Mouse (Mus musculus): Measurements from ENCODE around the gene Slc48a1. TPM values are rescaled to one million over a fixed set of nuclear protein-coding genes. Genes with fewer than 3 reads are reported as not detected.

The Slc48a1 gene
- polyA plus RNA-seq, 1 experiment: 52.7 TPM

GRCm38 (mm10) chr15:97748309-97748708 lies 30.0 kb upstream of the Slc48a1 start:
- H3K36me3 ChIP-seq (ENCODE audit: control insufficient read depth, insufficient read depth): no peaks in the 10 kb centered on the region
- H3K4me2 ChIP-seq (ENCODE audit: low read depth): no peak overlapping the region

GRCm38 (mm10) chr15:97748964-97749363 lies 29.4 kb upstream of the Slc48a1 start:
- no peak for TF ChIP-seq SRF (IDR thresholded peaks at IDR 0.05; ENCODE audit: control insufficient read depth, insufficient read length, low read depth)
- no peak for TF ChIP-seq POLR2A (IDR thresholded peaks at IDR 0.05; ENCODE audit: insufficient read length, low read depth)
- no peak for TF ChIP-seq CEBPB (IDR thresholded peaks at IDR 0.05; ENCODE audit: insufficient read depth, poor library complexity, severe bottlenecking)
- TF ChIP-seq TCF12 (IDR thresholded peaks at IDR 0.05; ENCODE audit: insufficient read depth, poor library complexity, severe bottlenecking): no peak
- TF ChIP-seq MYOG (IDR thresholded peaks at IDR 0.05; ENCODE audit: control insufficient read depth in 1 of 3, insufficient read depth in 1 of 3, insufficient read length in 2 of 3, low read depth in 2 of 3): no peak
- no peak for TF ChIP-seq TCF3 (IDR thresholded peaks at IDR 0.05; ENCODE audit: insufficient read length, low read depth)
- no peak for TF ChIP-seq POLR2AphosphoS2 (IDR thresholded peaks at IDR 0.05; ENCODE audit: insufficient read length, low read depth)
- no peak for TF ChIP-seq MYOD1 (IDR thresholded peaks at IDR 0.05; ENCODE audit: control insufficient read depth in 1 of 3, insufficient read length in 2 of 3, low read depth in 2 of 3)
- no peak for TF ChIP-seq REST (IDR thresholded peaks at IDR 0.05; ENCODE audit: insufficient read depth, insufficient read length)
- TF ChIP-seq USF1 (IDR thresholded peaks at IDR 0.05; ENCODE audit: low read depth): no peak
- no peak for TF ChIP-seq MAX (IDR thresholded peaks at IDR 0.05; ENCODE audit: low read depth)
- TF ChIP-seq E2F4 (IDR thresholded peaks at IDR 0.05; ENCODE audit: insufficient read depth): no peak
- Histone ChIP-seq H3K36me3 (ENCODE audit: control insufficient read depth, insufficient read depth) (no peaks in the 10 kb centered on the region), H3K4me3 (no peak overlapping the region), H3K4me2 (ENCODE audit: low read depth) (no peak overlapping the region), H3K79me2 (ENCODE audit: control insufficient read depth, insufficient read depth) (no peaks in the 10 kb centered on the region), H3ac (ENCODE audit: control insufficient read depth, insufficient read length) (no peak overlapping the region), H3K27me3 (ENCODE audit: control insufficient read depth, insufficient read depth, insufficient read length) (peaks cover 36% of the 10 kb centered on the region)

More at GRCm38 (mm10) chr15:97748309-97748708, 30.0 kb upstream of the Slc48a1 start:
- TF ChIP-seq MAX (IDR thresholded peaks at IDR 0.05; ENCODE audit: low read depth) (no peak), POLR2A (IDR thresholded peaks at IDR 0.05; ENCODE audit: insufficient read length, low read depth) (no peak), REST (IDR thresholded peaks at IDR 0.05; ENCODE audit: insufficient read depth, insufficient read length) (no peak), MYOG (IDR thresholded peaks at IDR 0.05; ENCODE audit: control insufficient read depth in 1 of 3, insufficient read depth in 1 of 3, insufficient read length in 2 of 3, low read depth in 2 of 3) (no peak), SRF (IDR thresholded peaks at IDR 0.05; ENCODE audit: control insufficient read depth, insufficient read length, low read depth) (no peak), USF1 (IDR thresholded peaks at IDR 0.05; ENCODE audit: low read depth) (no peak), MYOD1 (IDR thresholded peaks at IDR 0.05; ENCODE audit: control insufficient read depth in 1 of 3, insufficient read length in 2 of 3, low read depth in 2 of 3) (no peak), TCF3 (IDR thresholded peaks at IDR 0.05; ENCODE audit: insufficient read length, low read depth) (no peak), POLR2AphosphoS2 (IDR thresholded peaks at IDR 0.05; ENCODE audit: insufficient read length, low read depth) (no peak), TCF12 (IDR thresholded peaks at IDR 0.05; ENCODE audit: insufficient read depth, poor library complexity, severe bottlenecking) (no peak), E2F4 (IDR thresholded peaks at IDR 0.05; ENCODE audit: insufficient read depth) (no peak), CEBPB (IDR thresholded peaks at IDR 0.05; ENCODE audit: insufficient read depth, poor library complexity, severe bottlenecking) (no peak)
- no peak overlapping the region for H3K4me3 ChIP-seq
- peaks cover 37% of the 10 kb centered on the region for H3K27me3 ChIP-seq (ENCODE audit: control insufficient read depth, insufficient read depth, insufficient read length)
- H3K79me2 ChIP-seq (ENCODE audit: control insufficient read depth, insufficient read depth): no peaks in the 10 kb centered on the region
- no peak overlapping the region for H3ac ChIP-seq (ENCODE audit: control insufficient read depth, insufficient read length)

- TF ChIP-seq MYOD1 (IDR thresholded peaks at IDR 0.05; ENCODE audit: control insufficient read depth in 1 of 3, insufficient read length in 2 of 3, low read depth in 2 of 3) (no peak), USF1 (IDR thresholded peaks at IDR 0.05; ENCODE audit: low read depth) (no peak), MYOG (IDR thresholded peaks at IDR 0.05; ENCODE audit: control insufficient read depth in 1 of 3, insufficient read depth in 1 of 3, insufficient read length in 2 of 3, low read depth in 2 of 3) (no peak), REST (IDR thresholded peaks at IDR 0.05; ENCODE audit: insufficient read depth, insufficient read length) (no peak), SRF (IDR thresholded peaks at IDR 0.05; ENCODE audit: control insufficient read depth, insufficient read length, low read depth) (no peak), POLR2AphosphoS2 (IDR thresholded peaks at IDR 0.05; ENCODE audit: insufficient read length, low read depth) (no peak), MAX (IDR thresholded peaks at IDR 0.05; ENCODE audit: low read depth) (no peak), POLR2A (IDR thresholded peaks at IDR 0.05; ENCODE audit: insufficient read length, low read depth) (no peak), TCF12 (IDR thresholded peaks at IDR 0.05; ENCODE audit: insufficient read depth, poor library complexity, severe bottlenecking) (no peak), E2F4 (IDR thresholded peaks at IDR 0.05; ENCODE audit: insufficient read depth) (no peak), TCF3 (IDR thresholded peaks at IDR 0.05; ENCODE audit: insufficient read length, low read depth) (no peak), CEBPB (IDR thresholded peaks at IDR 0.05; ENCODE audit: insufficient read depth, poor library complexity, severe bottlenecking) (no peak)
- no peaks in the 10 kb centered on the region for H3K79me2 ChIP-seq (ENCODE audit: control insufficient read depth, insufficient read depth)
- no peak overlapping the region for H3K4me2 ChIP-seq (ENCODE audit: low read depth)
These were observed 28.9 kb upstream of the Slc48a1 start for GRCm38 (mm10) chr15:97749397-97749796.

GRCm38 (mm10) chr15:97749841-97750240 lies 28.5 kb upstream of the Slc48a1 start:
- Histone ChIP-seq H3K27me3 (ENCODE audit: control insufficient read depth, insufficient read depth, insufficient read length) (peaks cover 34% of the 10 kb centered on the region), H3ac (ENCODE audit: control insufficient read depth, insufficient read length) (no peak overlapping the region), H3K36me3 (ENCODE audit: control insufficient read depth, insufficient read depth) (no peaks in the 10 kb centered on the region), H3K4me3 (no peak overlapping the region), H3K79me2 (ENCODE audit: control insufficient read depth, insufficient read depth) (no peaks in the 10 kb centered on the region), H3K4me2 (ENCODE audit: low read depth) (no peak overlapping the region)
- no peak for TF ChIP-seq USF1 (IDR thresholded peaks at IDR 0.05; ENCODE audit: low read depth)
- TF ChIP-seq POLR2AphosphoS2 (IDR thresholded peaks at IDR 0.05; ENCODE audit: insufficient read length, low read depth): no peak
- TF ChIP-seq E2F4 (IDR thresholded peaks at IDR 0.05; ENCODE audit: insufficient read depth): no peak
- TF ChIP-seq TCF3 (IDR thresholded peaks at IDR 0.05; ENCODE audit: insufficient read length, low read depth): no peak
- no peak for TF ChIP-seq REST (IDR thresholded peaks at IDR 0.05; ENCODE audit: insufficient read depth, insufficient read length)
- no peak for TF ChIP-seq SRF (IDR thresholded peaks at IDR 0.05; ENCODE audit: control insufficient read depth, insufficient read length, low read depth)
- TF ChIP-seq POLR2A (IDR thresholded peaks at IDR 0.05; ENCODE audit: insufficient read length, low read depth): no peak
- no peak for TF ChIP-seq TCF12 (IDR thresholded peaks at IDR 0.05; ENCODE audit: insufficient read depth, poor library complexity, severe bottlenecking)
- no peak for TF ChIP-seq MYOG (IDR thresholded peaks at IDR 0.05; ENCODE audit: control insufficient read depth in 1 of 3, insufficient read depth in 1 of 3, insufficient read length in 2 of 3, low read depth in 2 of 3)
- no peak for TF ChIP-seq MYOD1 (IDR thresholded peaks at IDR 0.05; ENCODE audit: control insufficient read depth in 1 of 3, insufficient read length in 2 of 3, low read depth in 2 of 3)
- TF ChIP-seq CEBPB (IDR thresholded peaks at IDR 0.05; ENCODE audit: insufficient read depth, poor library complexity, severe bottlenecking): no peak
- TF ChIP-seq MAX (IDR thresholded peaks at IDR 0.05; ENCODE audit: low read depth): no peak

More at GRCm38 (mm10) chr15:97749397-97749796, 28.9 kb upstream of the Slc48a1 start:
- Histone ChIP-seq H3K27me3 (ENCODE audit: control insufficient read depth, insufficient read depth, insufficient read length) (peaks cover 34% of the 10 kb centered on the region), H3K4me3 (no peak overlapping the region), H3K36me3 (ENCODE audit: control insufficient read depth, insufficient read depth) (no peaks in the 10 kb centered on the region), H3ac (ENCODE audit: control insufficient read depth, insufficient read length) (no peak overlapping the region)

All from myocyte (in vitro differentiated cells).